Mouse (Mus musculus): ENCODE measurements around the gene Rps6ka5.

Gene Rps6ka5

DNA sequence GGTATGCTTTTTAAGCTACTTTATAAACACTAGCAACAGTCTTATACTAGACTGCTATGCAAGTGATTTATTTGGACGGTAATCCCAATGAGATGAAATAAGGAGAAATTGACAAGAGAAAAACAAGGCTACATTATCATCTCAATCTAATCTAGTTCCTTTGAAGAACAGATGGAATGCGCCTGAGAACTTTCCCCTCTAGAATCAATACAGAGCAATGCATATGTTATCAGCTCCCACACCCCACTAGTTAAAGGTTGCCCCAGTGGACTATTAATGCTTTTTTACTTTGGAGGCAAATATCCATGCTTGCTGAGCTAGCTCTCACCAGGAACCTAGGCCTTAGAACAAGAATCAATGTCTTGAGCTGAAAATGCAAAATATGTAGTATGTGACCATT, 19.5 kb downstream of the Rps6ka5 start:
- Histone ChIP-seq H3K27me3 (ENCODE audit: control insufficient read depth, insufficient read depth, low read length, poor library complexity, severe bottlenecking) (no peaks in the 10 kb centered on the region), H3K36me3 (ENCODE audit: control insufficient read depth, insufficient read depth, low read length, poor library complexity, severe bottlenecking) (no peaks in the 10 kb centered on the region)
- DNase-seq (ENCODE audit: low read depth, low spot score), result no peak

DNA sequence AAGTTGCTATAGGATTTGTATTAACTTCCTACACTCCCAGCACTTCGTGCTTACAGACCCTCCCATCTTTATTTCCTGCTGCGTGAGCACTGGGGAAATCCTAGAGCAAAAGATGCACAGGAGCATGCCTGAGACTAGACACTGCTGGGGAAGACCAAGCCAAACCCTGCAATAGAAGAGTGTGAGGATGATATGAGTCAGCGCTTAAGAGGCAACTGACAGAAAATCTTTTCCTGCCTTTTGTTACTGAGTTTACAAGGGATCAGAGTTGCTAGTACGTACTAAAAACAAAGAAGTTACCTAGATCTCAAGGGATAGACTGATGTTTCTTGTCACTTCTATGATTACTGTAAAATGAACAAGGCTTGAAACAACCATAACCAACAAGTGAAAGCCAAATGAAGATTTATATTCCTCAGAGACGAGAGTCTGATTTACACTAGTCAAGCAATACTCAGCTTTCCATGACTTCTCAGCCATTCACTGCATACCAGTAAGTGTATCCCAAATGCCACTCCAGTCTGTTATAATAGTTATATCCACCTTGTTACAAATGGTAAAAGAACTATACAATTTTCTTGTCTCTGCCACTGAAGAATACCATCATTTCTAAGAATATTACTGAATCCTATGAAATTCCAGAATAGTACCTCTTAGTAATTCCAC, 21.6 kb downstream of the Rps6ka5 start:
- no peaks in the 10 kb centered on the region for H3K27me3 ChIP-seq (ENCODE audit: control insufficient read depth, insufficient read depth, low read length, poor library complexity, severe bottlenecking)
- no peaks in the 10 kb centered on the region for H3K36me3 ChIP-seq (ENCODE audit: control insufficient read depth, insufficient read depth, low read length, poor library complexity, severe bottlenecking)
- DNase-seq (ENCODE audit: low read depth, low spot score), result no peak

DNA sequence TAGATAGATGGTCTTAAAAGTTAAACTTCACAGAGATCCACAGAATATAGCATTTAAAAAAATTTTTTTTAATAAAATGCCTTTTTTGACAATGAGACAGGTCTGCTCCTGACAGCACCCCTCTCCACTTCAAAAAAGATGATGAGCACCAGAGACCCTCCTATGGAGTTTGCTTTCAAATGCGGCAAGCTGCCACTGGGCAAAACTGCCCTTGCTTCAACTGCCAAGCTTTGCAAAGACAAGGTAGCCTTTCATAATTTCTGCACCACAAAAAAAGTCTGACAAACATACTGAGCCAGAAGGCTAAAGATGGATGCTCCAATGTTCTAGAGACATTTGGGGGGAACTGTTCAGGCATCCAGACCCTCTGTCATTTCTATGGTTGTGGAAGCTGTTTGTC, 28.8 kb downstream of the Rps6ka5 start:
- Histone ChIP-seq H3K36me3 (ENCODE audit: control insufficient read depth, insufficient read depth, low read length, poor library complexity, severe bottlenecking) (no peaks in the 10 kb centered on the region), H3K27me3 (ENCODE audit: control insufficient read depth, insufficient read depth, low read length, poor library complexity, severe bottlenecking) (no peaks in the 10 kb centered on the region)
- DNase-seq (ENCODE audit: low read depth, low spot score), result no peak

DNA sequence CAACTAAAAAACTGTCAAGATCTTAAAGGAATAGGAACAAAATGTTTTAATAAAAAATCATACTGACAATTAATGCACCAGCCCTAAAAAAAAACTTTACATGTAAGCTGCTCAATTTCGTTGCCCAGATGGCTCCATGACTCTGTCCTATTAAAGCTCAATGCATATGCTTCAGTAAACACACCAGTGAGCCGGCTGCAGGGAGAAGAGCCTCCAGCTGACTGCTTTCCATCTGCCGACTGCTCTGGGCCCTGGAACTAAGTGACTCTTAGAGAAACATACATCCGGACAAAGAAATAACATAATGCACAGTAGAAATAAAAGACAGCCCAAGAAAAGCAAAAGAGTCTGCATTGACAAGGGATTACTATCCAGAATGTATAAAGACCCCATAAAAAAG, 30.2 kb downstream of the Rps6ka5 start:
- Histone ChIP-seq H3K27me3 (ENCODE audit: control insufficient read depth, insufficient read depth, low read length, poor library complexity, severe bottlenecking) (no peaks in the 10 kb centered on the region), H3K36me3 (ENCODE audit: control insufficient read depth, insufficient read depth, low read length, poor library complexity, severe bottlenecking) (no peaks in the 10 kb centered on the region)
- no peak for DNase-seq (ENCODE audit: low read depth, low spot score)

DNA sequence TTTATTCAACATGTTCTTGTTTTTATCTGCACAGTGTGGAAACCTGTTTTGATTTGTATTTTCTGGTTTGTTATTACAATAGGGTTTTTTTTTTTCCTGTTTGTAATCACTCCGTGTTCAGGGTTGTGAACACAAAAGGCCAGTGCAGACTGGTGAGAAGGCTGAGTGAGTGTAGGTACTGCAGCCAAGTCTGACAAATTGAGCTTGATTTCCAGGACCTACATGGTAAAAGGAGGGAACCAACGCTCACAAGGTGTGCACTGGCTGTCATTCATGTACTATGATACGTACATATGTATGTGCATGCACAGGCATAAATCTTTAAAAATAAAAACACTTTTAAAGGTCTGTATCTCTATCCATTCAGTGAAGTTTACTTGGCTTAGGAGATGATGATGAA, 31.5 kb downstream of the Rps6ka5 start:
- no peaks in the 10 kb centered on the region for H3K27me3 ChIP-seq (ENCODE audit: control insufficient read depth, insufficient read depth, low read length, poor library complexity, severe bottlenecking)
- no peak for DNase-seq (ENCODE audit: low read depth, low spot score)
- no peaks in the 10 kb centered on the region for H3K36me3 ChIP-seq (ENCODE audit: control insufficient read depth, insufficient read depth, low read length, poor library complexity, severe bottlenecking)

- H3K36me3 ChIP-seq (ENCODE audit: control insufficient read depth, insufficient read depth, low read length, poor library complexity, severe bottlenecking), result no peaks in the 10 kb centered on the region
- H3K27me3 ChIP-seq (ENCODE audit: control insufficient read depth, insufficient read depth, low read length, poor library complexity, severe bottlenecking), result no peaks in the 10 kb centered on the region
- no peak for DNase-seq (ENCODE audit: low read depth, low spot score)
Observed at GRCm38 (mm10) chr12:100692208-100692607, 34.6 kb downstream of the Rps6ka5 start.

DNA sequence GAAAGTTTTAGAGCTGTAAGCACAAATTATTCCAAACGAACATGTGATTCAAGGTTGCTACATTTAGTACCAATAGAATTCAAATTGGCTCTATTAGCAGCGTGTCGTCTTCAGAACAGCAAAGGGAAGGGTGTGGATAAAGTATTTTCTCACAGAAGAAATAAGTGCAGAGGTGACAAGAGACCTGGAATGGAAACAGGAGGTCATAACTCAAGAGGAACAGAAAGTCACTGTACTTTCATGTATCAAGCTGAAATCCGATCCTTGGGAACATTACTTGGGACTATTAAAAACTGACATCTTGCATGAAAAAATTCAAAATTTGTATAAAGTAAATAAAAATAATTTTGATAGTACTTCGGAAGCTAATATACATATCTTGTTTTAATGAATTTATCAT, 36.3 kb downstream of the Rps6ka5 start:
- DNase-seq (ENCODE audit: low read depth, low spot score), result no peak

DNA sequence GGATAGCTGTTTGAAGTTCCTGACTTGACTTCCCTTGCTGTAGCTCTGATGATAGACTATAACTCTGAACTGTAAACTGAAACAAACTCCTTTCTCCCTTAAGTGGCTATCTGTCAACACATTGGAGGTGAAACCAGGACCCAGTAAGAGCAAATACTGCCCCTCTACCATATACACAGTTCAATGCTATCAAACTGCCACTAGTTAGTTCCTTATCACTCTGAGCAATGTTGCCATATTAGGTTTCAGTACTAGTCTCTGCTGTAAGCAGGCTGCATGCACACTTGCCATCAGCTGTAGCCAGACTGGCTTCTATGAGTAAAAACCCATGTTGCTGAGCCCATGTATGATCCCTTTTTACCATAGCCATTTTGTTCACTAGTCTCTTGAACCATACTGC, 38.6 kb downstream of the Rps6ka5 start:
- H3K27me3 ChIP-seq (ENCODE audit: control insufficient read depth, insufficient read depth, low read length, poor library complexity, severe bottlenecking), result no peaks in the 10 kb centered on the region
- no peak for DNase-seq (ENCODE audit: low read depth, low spot score)
- no peaks in the 10 kb centered on the region for H3K36me3 ChIP-seq (ENCODE audit: control insufficient read depth, insufficient read depth, low read length, poor library complexity, severe bottlenecking)

More for the DNA sequence above, 36.3 kb downstream of the Rps6ka5 start:
- Histone ChIP-seq H3K27me3 (ENCODE audit: control insufficient read depth, insufficient read depth, low read length, poor library complexity, severe bottlenecking) (no peaks in the 10 kb centered on the region), H3K36me3 (ENCODE audit: control insufficient read depth, insufficient read depth, low read length, poor library complexity, severe bottlenecking) (no peaks in the 10 kb centered on the region)

- H3K36me3 ChIP-seq (ENCODE audit: control insufficient read depth, insufficient read depth, low read length, poor library complexity, severe bottlenecking), result no peaks in the 10 kb centered on the region
- no peaks in the 10 kb centered on the region for H3K27me3 ChIP-seq (ENCODE audit: control insufficient read depth, insufficient read depth, low read length, poor library complexity, severe bottlenecking)
- no peak for DNase-seq (ENCODE audit: low read depth, low spot score)
Observed at GRCm38 (mm10) chr12:100687001-100687400, 39.8 kb downstream of the Rps6ka5 start.

DNA sequence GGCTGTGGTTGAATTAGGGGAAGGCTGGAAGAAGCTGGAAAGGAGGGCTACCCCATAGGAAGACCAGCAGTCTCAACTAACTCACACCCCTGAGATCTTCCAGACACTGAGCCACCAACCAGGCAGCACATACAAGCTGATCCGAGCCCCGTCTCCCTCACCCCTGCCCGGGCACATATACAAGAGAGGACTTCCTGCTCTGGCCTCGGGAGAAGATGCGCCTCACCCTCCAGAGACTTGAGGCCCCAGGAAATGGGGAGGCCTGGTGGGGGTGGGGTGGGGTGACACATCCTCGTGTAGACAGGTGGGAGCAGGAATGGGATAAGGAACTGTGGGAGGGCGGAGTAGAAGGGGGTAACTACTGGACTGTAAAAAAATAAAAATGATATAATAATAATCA, 45.0 kb downstream of the Rps6ka5 start:
- DNase-seq (ENCODE audit: low read depth, low spot score), result peak; percentile 25
- Histone ChIP-seq H3K27me3 (ENCODE audit: control insufficient read depth, insufficient read depth, low read length, poor library complexity, severe bottlenecking) (no peaks in the 10 kb centered on the region), H3K36me3 (ENCODE audit: control insufficient read depth, insufficient read depth, low read length, poor library complexity, severe bottlenecking) (0 out of 2 replicates have a peak, but pooled peaks cover 2% of the 10 kb centered on the region)

GRCm38 (mm10) chr12:100681241-100681640, 45.5 kb downstream of the Rps6ka5 start:
- no peak for DNase-seq (ENCODE audit: low read depth, low spot score)
- Histone ChIP-seq H3K27me3 (ENCODE audit: control insufficient read depth, insufficient read depth, low read length, poor library complexity, severe bottlenecking) (no peaks in the 10 kb centered on the region), H3K36me3 (ENCODE audit: control insufficient read depth, insufficient read depth, low read length, poor library complexity, severe bottlenecking) (0 out of 2 replicates have a peak, but pooled peaks cover 2% of the 10 kb centered on the region)

- Histone ChIP-seq H3K36me3 (ENCODE audit: control insufficient read depth, insufficient read depth, low read length, poor library complexity, severe bottlenecking) (0 out of 2 replicates have a peak, but pooled peaks cover 2% of the 10 kb centered on the region), H3K27me3 (ENCODE audit: control insufficient read depth, insufficient read depth, low read length, poor library complexity, severe bottlenecking) (no peaks in the 10 kb centered on the region)
- no peak for DNase-seq (ENCODE audit: low read depth, low spot score)
Observed at GRCm38 (mm10) chr12:100680676-100681075, 46.1 kb downstream of the Rps6ka5 start.

DNA sequence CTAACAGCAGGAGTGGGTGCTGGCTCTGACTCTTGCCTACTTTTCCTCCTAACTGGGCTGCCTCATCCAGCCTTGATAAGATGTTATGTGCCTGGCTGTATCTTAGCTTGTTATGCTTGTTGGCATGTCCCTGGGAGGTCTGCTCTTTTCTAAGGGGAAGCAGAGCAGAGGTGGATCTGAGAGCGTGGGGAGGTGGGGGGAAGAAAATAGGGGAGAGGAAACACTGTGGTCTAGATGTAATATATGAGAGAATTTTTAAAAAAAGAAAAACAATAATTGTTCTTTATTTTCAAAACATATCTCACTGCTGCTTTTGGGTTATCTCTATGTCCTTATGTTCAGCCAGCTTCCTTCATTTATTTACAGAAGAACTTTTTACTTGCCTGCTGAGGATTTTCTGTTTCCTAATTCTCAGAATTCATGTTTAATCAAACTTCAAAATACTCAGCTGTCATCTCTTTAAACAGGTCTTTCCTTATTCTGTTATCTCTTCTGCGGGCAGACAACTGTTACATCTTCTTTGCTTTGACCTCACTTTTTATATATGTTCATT, 56.1 kb downstream of the Rps6ka5 start:
- no peaks in the 10 kb centered on the region; the same call in 1 of the 2 replicates for H3K36me3 ChIP-seq (ENCODE audit: control insufficient read depth, insufficient read depth, low read length, poor library complexity, severe bottlenecking)
- no peak for DNase-seq (ENCODE audit: low read depth, low spot score)
- no peaks in the 10 kb centered on the region for H3K27me3 ChIP-seq (ENCODE audit: control insufficient read depth, insufficient read depth, low read length, poor library complexity, severe bottlenecking)

DNA sequence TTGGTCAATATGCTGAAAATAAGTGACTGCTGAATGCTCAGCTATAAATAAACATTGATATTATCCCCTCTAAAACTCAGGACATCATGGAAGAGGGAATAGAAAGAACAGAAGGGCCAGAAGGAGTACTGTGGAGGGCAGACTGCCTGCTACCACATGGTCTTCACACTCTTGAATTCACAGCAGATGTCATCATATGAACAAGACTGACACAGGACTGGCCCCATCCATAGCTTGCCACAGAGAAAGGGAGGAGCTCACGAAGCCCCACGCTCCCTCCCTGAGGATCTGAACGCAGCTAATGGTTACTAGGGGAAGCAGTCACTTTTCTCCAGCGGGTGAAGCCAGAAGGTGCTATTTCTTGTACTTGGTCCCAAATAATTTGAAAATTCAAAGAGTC, 61.5 kb downstream of the Rps6ka5 start:
- Histone ChIP-seq H3K27me3 (ENCODE audit: control insufficient read depth, insufficient read depth, low read length, poor library complexity, severe bottlenecking) (no peaks in the 10 kb centered on the region), H3K36me3 (ENCODE audit: control insufficient read depth, insufficient read depth, low read length, poor library complexity, severe bottlenecking) (no peaks in the 10 kb centered on the region)
- no peak for DNase-seq (ENCODE audit: low read depth, low spot score)

DNA sequence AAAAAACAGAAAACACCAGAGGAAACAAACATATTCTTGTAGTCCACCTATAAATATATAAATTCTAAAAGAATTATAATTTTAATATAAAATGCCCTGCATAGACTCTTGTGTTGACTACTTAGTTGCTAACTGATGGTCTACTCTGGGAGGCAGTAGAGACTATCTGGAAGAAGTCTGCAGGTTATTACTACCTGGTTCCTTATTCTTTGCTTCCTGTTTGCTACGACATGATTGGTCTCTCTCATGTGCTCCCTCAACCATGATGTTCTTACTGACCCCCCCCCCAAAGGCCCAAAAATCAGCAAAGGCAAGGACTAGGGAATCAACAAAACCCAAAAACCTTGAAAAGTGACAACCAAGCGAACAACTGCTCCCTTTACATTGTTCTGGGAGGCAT, 66.7 kb downstream of the Rps6ka5 start:
- peak; percentile 73 for DNase-seq (ENCODE audit: low read depth, low spot score)
- H3K36me3 ChIP-seq (ENCODE audit: control insufficient read depth, insufficient read depth, low read length, poor library complexity, severe bottlenecking), result 0 out of 2 replicates have a peak, but pooled peaks cover 2% of the 10 kb centered on the region

GRCm38 (mm10) chr12:100655972-100656371, 70.8 kb downstream of the Rps6ka5 start:
- no peak for DNase-seq (ENCODE audit: low read depth, low spot score)
- no peaks in the 10 kb centered on the region for H3K27me3 ChIP-seq (ENCODE audit: control insufficient read depth, insufficient read depth, low read length, poor library complexity, severe bottlenecking)
- 0 out of 2 replicates have a peak, but pooled peaks cover 2% of the 10 kb centered on the region for H3K36me3 ChIP-seq (ENCODE audit: control insufficient read depth, insufficient read depth, low read length, poor library complexity, severe bottlenecking)

More for the DNA sequence above, 66.7 kb downstream of the Rps6ka5 start:
- no peaks in the 10 kb centered on the region for H3K27me3 ChIP-seq (ENCODE audit: control insufficient read depth, insufficient read depth, low read length, poor library complexity, severe bottlenecking)
